Mouse (Mus musculus): Measurements from ENCODE around the gene Tmem51.

- TF ChIP-seq EP300 (IDR thresholded peaks at IDR 0.05; ENCODE audit: low read depth) (no peak), CTCF (IDR thresholded peaks at IDR 0.05; ENCODE audit: low read depth) (no peak)
Measured at GRCm38 (mm10) chr4:142117993-142118392, 33.9 kb upstream of the Tmem51 start.

Data from heart, postnatal 0 days (tissue).